Mouse (Mus musculus) kidney, adult 18-20 months (tissue): ENCODE results near the gene Ttbk1.

Experiments used
- DNase-seq: peaks from one replicate; pipeline ENCODE4 v3.0.0; 2021

Gene Ttbk1

DNA sequence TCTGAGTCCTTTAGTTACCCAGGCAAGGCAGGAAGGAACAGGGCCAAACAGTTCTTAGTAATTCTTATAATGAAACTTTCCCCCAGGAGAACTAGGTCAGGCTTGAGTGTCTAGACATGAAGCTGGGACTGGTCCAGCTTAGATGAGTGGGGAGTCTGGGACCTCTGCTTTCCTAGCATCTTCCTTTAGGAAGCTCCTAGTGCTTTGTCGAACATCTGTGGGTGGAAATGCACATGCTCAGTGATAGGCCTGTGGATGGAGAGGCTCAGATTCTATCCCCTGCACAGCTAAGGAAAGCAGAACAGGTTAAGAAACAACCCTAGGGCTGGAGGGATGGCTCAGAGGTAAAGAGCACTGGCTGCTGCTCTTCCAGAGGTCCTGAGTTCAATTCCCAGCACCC, 92.8 kb downstream of the Ttbk1 start:
- no peak for DNase-seq

DNA sequence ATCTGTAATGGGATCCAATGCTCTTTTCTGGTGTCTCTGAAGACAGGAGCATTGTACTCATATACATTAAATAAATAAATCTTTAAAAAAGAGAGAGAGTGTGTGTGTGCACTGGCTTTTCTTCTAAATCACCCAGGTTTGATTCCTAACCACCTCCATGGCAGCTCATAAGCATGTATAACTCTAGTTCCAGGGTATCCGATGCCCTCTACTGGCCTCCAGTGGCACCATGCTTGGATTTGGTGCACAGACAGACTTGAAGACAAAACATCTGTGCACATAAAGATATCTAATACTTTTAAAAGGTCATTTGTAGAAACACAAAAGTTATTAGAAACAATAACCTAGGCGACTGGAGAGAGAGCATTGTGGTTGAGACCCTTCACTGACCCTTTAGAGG, 94.5 kb downstream of the Ttbk1 start:
- peak; percentile 48 for DNase-seq
